Mouse (Mus musculus) ES-E14 (cell line): ENCODE data around the gene Cntn5.

Experiments used
- CHD2 ChIP-seq: IDR thresholded peaks from 2 replicates; pipeline ENCODE4 v1.6.1; 2014; ENCODE audit warnings: mild to moderate bottlenecking, low read depth, low read length, inconsistent platforms
- MAFK ChIP-seq: IDR thresholded peaks from 2 replicates; pipeline ENCODE4 v1.6.1; 2014; ENCODE audit warnings: mild to moderate bottlenecking, low read depth, low read length, inconsistent platforms; ENCODE audit not compliant: insufficient read depth
- ZC3H11A ChIP-seq: IDR thresholded peaks from 2 replicates; pipeline ENCODE4 v1.6.1; 2012; ENCODE audit warnings: low read depth, mild to moderate bottlenecking, inconsistent platforms, low read length, borderline replicate concordance
- ZNF384 ChIP-seq: IDR thresholded peaks from 2 replicates; pipeline ENCODE4 v1.6.1; 2012; ENCODE audit warnings: low read depth, low read length, inconsistent platforms

DNA sequence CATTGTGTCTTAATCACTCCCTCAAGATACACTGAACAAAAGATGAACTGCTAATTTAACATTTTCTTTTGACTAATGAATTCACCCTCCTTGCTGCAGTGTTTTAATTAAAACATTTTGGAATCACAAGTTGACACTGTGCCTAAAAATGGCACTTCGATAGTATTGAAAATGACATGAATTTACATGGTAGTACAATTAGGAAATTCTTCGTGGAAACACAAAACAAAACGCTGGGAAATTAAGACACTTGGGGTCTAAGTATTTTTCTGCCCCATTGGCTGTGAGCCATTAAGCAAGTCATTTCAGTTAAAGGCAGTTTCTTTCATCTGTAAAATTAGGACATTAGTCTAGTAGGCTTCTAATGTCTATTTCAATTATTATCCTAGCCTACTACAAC, 1043.9 kb downstream of the Cntn5 start:
- no peak for TF ChIP-seq ZC3H11A
- no peak for TF ChIP-seq MAFK
- TF ChIP-seq CHD2 = no peak
- no peak for TF ChIP-seq ZNF384
